Mouse (Mus musculus) liver, embryonic 16.5 days (tissue): Measurements from ENCODE around the gene Cdh11. TPM values are rescaled to one million over a fixed set of nuclear protein-coding genes. Genes with fewer than 3 reads are reported as not detected.
"Not testable (repeated sequence)": the region's sequence is repeated elsewhere in the genome, so short reads cannot be mapped to it uniquely, and the experiment has no call there.

Experiments
- ATAC-seq: fragments of 200-750 bp; cut with Nextera tagmentation; 2 replicates; pipeline ENCODE4 v1.8.0; 2017; ENCODE audit warnings: low read depth, mild to moderate bottlenecking, moderate number of reproducible peaks, moderate library complexity
- H3K27ac ChIP-seq: fragments of 300-500 bp; sonication (generic); 2 replicates; pipeline ENCODE4 v1.5.1; 2014; ENCODE audit warnings: mild to moderate bottlenecking, low read length
- H3K27me3 ChIP-seq: fragments of 300-500 bp; sonication (generic); 2 replicates; pipeline ENCODE4 v1.6.1; 2014; ENCODE audit warnings: low read depth, low read length, mixed read lengths; ENCODE audit not compliant: control insufficient read depth, insufficient read depth
- H3K36me3 ChIP-seq: fragments of 300-500 bp; sonication (generic); 2 replicates; pipeline ENCODE4 v1.6.1; 2014; ENCODE audit warnings: mild to moderate bottlenecking; ENCODE audit not compliant: control insufficient read depth, insufficient read depth
- H3K4me1 ChIP-seq: fragments of 300-500 bp; sonication (generic); 2 replicates; pipeline ENCODE4 v1.6.1; 2014; ENCODE audit warnings: low read depth, low read length, mixed read lengths; ENCODE audit not compliant: control insufficient read depth
- H3K4me2 ChIP-seq: fragments of 300-500 bp; sonication (generic); 2 replicates; pipeline ENCODE4 v1.6.1; 2014; ENCODE audit warnings: low read depth, low read length, mixed read lengths
- H3K4me3 ChIP-seq: fragments of 300-500 bp; sonication (generic); 2 replicates; pipeline ENCODE4 v1.5.1; 2014; ENCODE audit warnings: low read depth, mild to moderate bottlenecking, low read length
- H3K9ac ChIP-seq: fragments of 300-500 bp; sonication (generic); 2 replicates; pipeline ENCODE4 v1.6.1; 2014; ENCODE audit warnings: low read depth, low read length
- H3K9me3 ChIP-seq: fragments of 300-500 bp; sonication (generic); replicated peaks from 2 replicates; pipeline ENCODE4 v1.6.1; 2016; ENCODE audit warnings: low read length; ENCODE audit not compliant: control insufficient read depth
- WGBS: fragments of 180-500 bp; shearing (Covaris S2); extraction: QIAGEN DNeasy Blood & Tissue Kit; methylation state at CpG from one replicate; pipeline ENCODE4 v1.1.7; 2014; ENCODE audit not compliant: insufficient replicate concordance; 5-methylcytosine and 5-hydroxymethylcytosine counted together
- polyA plus RNA-seq: library from polyadenylated mRNA; unstranded; fragments of >200 nt; fragmentation: Nextera tagmentation; extraction: Ambion mirVana; gene quantifications from 2 replicates; pipeline ENCODE4 v1.2.1, GENCODE M21; 2015

The Cdh11 gene
- polyA plus RNA-seq, 1 experiment from 2014 or later = 1.5 TPM

- Histone ChIP-seq H3K4me2 (no peak overlapping the region), H3K9ac (no peak overlapping the region), H3K36me3 (no peaks in the 10 kb centered on the region), H3K27ac (no peak overlapping the region), H3K9me3 (no peaks in the 10 kb centered on the region), H3K4me3 (no peak overlapping the region), H3K4me1 (no peaks in the 10 kb centered on the region), H3K27me3 (no peaks in the 10 kb centered on the region)
- 61% methylated on average over 10 of the region's 10 CpGs for WGBS
- ATAC-seq = no peak
Measured at GRCm38 (mm10) chr8:102726206-102726935, 59.1 kb downstream of the Cdh11 start.

GRCm38 (mm10) chr8:102725496-102725895 lies 59.9 kb downstream of the Cdh11 start:
- WGBS = 59% methylated on average over 3 of the region's 3 CpGs
- H3K4me1 ChIP-seq = no peaks in the 10 kb centered on the region

DNA sequence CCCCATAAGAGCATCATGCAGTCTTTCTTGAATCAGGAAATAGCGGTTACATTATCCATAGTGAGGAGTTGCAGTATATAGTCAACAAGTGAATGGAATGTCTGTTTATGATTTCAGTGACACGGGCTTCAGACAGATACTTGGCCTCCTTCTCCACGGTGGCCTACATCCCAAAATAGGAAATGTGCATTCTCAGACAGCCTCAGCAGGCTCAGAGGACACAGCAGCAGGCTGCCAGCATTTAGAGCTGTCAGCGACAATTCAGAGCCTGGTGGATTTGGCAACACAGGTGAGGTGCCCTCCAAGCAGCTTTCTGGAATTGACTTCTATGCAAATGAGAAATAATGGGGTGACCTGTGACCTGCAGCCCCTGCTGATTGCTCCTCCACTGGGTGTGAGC lies 69.5 kb downstream of the Cdh11 start:
- H3K27ac ChIP-seq = no peak overlapping the region
- H3K9ac ChIP-seq = no peak overlapping the region
- no peak overlapping the region for H3K4me2 ChIP-seq
- no peaks in the 10 kb centered on the region for H3K9me3 ChIP-seq
- ATAC-seq = no peak
- WGBS = 52% methylated on average over 4 of the region's 4 CpGs
- no peaks in the 10 kb centered on the region for H3K27me3 ChIP-seq
- no peaks in the 10 kb centered on the region for H3K4me1 ChIP-seq
- H3K36me3 ChIP-seq = no peaks in the 10 kb centered on the region
- H3K4me3 ChIP-seq = no peak overlapping the region

More at GRCm38 (mm10) chr8:102725496-102725895, 59.9 kb downstream of the Cdh11 start:
- H3K4me2 ChIP-seq = no peak overlapping the region
- no peaks in the 10 kb centered on the region for H3K27me3 ChIP-seq
- no peak overlapping the region for H3K4me3 ChIP-seq
- H3K9me3 ChIP-seq = no peaks in the 10 kb centered on the region
- no peaks in the 10 kb centered on the region for H3K36me3 ChIP-seq
- no peak for ATAC-seq
- H3K27ac ChIP-seq = no peak overlapping the region
- H3K9ac ChIP-seq = no peak overlapping the region

GRCm38 (mm10) chr8:102707305-102707704 lies 78.1 kb downstream of the Cdh11 start:
- Histone ChIP-seq H3K36me3 (no peaks in the 10 kb centered on the region), H3K27me3 (no peaks in the 10 kb centered on the region), H3K27ac (no peak overlapping the region), H3K4me3 (no peak overlapping the region), H3K4me1 (no peaks in the 10 kb centered on the region), H3K9me3 (no peaks in the 10 kb centered on the region), H3K9ac (no peak overlapping the region), H3K4me2 (no peak overlapping the region)
- 19% methylated on average over 7 of the region's 7 CpGs for WGBS
- ATAC-seq = no peak

GRCm38 (mm10) chr8:102705376-102705905 lies 80.0 kb downstream of the Cdh11 start:
- H3K27ac ChIP-seq = no peak overlapping the region
- H3K9me3 ChIP-seq = no peaks in the 10 kb centered on the region
- 56% methylated on average over 7 of the region's 7 CpGs for WGBS
- H3K4me3 ChIP-seq = no peak overlapping the region
- H3K27me3 ChIP-seq = no peaks in the 10 kb centered on the region
- no peak for ATAC-seq
- H3K4me2 ChIP-seq = no peak overlapping the region
- H3K4me1 ChIP-seq = no peaks in the 10 kb centered on the region
- H3K9ac ChIP-seq = no peak overlapping the region
- H3K36me3 ChIP-seq = no peaks in the 10 kb centered on the region

- 11% methylated on average over 1 of the region's 1 CpGs for WGBS
- H3K4me2 ChIP-seq = no peak overlapping the region
- no peaks in the 10 kb centered on the region for H3K4me1 ChIP-seq
Measured at GRCm38 (mm10) chr8:102700245-102700644, 85.2 kb downstream of the Cdh11 start.

DNA sequence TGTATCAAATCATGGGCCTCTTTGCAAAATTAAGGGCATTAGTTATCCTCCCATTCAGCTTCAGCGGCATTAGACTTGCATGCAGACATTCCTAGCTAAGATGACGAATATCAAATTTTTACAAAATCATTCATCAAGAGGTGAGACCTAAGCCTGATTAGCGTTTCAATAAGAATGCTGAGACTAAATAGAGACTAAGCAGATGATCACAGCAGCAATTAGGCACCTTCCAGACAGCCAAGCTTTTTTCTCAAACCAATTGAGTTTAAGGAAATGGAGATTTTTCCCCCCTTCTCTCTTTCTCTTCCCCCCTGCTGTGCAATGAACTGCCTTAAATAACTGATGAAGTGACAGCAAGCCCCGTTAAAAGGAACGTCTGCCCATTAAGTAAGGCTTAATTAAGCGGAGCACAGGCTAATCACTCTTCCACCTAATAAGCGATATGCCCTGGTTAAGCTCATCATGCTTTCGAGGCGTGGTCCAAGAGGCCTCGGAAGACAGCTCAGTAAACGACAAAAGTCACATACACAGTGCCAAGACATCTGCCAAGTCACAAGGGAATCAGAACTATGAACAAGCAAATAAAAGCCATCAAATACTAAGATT lies 87.1 kb downstream of the Cdh11 start:
- WGBS = 45% methylated on average over 11 of the region's 11 CpGs
- no peaks in the 10 kb centered on the region for H3K9me3 ChIP-seq
- H3K4me1 ChIP-seq = no peaks in the 10 kb centered on the region
- no peak overlapping the region for H3K4me2 ChIP-seq
- no peaks in the 10 kb centered on the region for H3K36me3 ChIP-seq
- no peak overlapping the region for H3K9ac ChIP-seq
- no peak overlapping the region for H3K27ac ChIP-seq
- no peaks in the 10 kb centered on the region for H3K27me3 ChIP-seq
- no peak for ATAC-seq
- H3K4me3 ChIP-seq = no peak overlapping the region

More at GRCm38 (mm10) chr8:102700245-102700644, 85.2 kb downstream of the Cdh11 start:
- no peak for ATAC-seq
- no peaks in the 10 kb centered on the region for H3K27me3 ChIP-seq
- H3K4me3 ChIP-seq = no peak overlapping the region
- H3K27ac ChIP-seq = no peak overlapping the region
- no peaks in the 10 kb centered on the region for H3K9me3 ChIP-seq
- no peaks in the 10 kb centered on the region for H3K36me3 ChIP-seq
- H3K9ac ChIP-seq = no peak overlapping the region

- Histone ChIP-seq H3K27ac (no peak overlapping the region), H3K9ac (no peak overlapping the region), H3K4me1 (no peaks in the 10 kb centered on the region), H3K9me3 (no peaks in the 10 kb centered on the region), H3K27me3 (no peaks in the 10 kb centered on the region), H3K4me2 (no peak overlapping the region), H3K4me3 (no peak overlapping the region), H3K36me3 (no peaks in the 10 kb centered on the region)
- 27% methylated on average over 1 of the region's 1 CpGs for WGBS
- no peak for ATAC-seq
Measured at GRCm38 (mm10) chr8:102693465-102693864, 92.0 kb downstream of the Cdh11 start.

DNA sequence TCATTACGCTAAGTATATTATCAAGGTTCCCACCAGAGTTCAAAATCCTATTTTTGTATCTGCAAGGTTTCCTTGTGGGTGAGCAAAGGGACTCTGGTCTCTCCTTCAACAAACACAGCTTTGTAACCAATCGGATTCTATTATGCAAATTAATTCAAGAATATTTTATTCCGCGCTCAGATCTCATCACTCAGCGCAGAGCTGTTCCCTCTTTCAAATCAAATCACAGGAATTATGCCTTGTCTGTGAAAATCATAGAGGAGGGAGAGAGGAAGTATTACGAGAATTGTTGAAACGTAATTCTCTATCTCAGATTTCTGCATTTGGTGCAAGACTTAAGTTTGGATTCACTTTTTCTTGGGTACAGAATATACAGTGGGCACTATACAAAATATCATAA lies 100.0 kb downstream of the Cdh11 start:
- 72% methylated on average over 7 of the region's 7 CpGs for WGBS
- not testable (repeated sequence) for H3K36me3 ChIP-seq, H3K4me2 ChIP-seq, H3K27ac ChIP-seq, H3K4me3 ChIP-seq, H3K9ac ChIP-seq, H3K27me3 ChIP-seq, H3K9me3 ChIP-seq, H3K4me1 ChIP-seq, ATAC-seq
